Mouse (Mus musculus) hindbrain, embryonic 11.5 days (tissue): Measurements from ENCODE around the gene Abtb2. TPM values are rescaled to one million over a fixed set of nuclear protein-coding genes. Genes with fewer than 3 reads are reported as not detected.

Experiments
- ATAC-seq: fragments of 200-750 bp; cut with Nextera tagmentation; 2 replicates; pipeline ENCODE4 v1.8.0; 2017; ENCODE audit warnings: mild to moderate bottlenecking, moderate TSS enrichment, moderate library complexity; ENCODE audit not compliant: low FRiP score
- DNase-seq: peaks from one replicate; pipeline ENCODE4 v3.0.0-alpha.2; 2015; ENCODE audit warnings: low spot score
- H3K27ac ChIP-seq: fragments of 300-500 bp; sonication (generic); 2 replicates; pipeline ENCODE4 v1.5.1; 2014; ENCODE audit warnings: mild to moderate bottlenecking, low read depth, low read length
- H3K27me3 ChIP-seq: fragments of 300-500 bp; sonication (generic); 2 replicates; pipeline ENCODE4 v1.6.1; 2014; ENCODE audit warnings: mild to moderate bottlenecking, low read length, moderate library complexity, mixed read lengths; ENCODE audit not compliant: control insufficient read depth, insufficient read depth
- H3K36me3 ChIP-seq: fragments of 300-500 bp; sonication (generic); 2 replicates; pipeline ENCODE4 v1.6.1; 2014; ENCODE audit warnings: mild to moderate bottlenecking, low read length, moderate library complexity, mixed read lengths; ENCODE audit not compliant: control insufficient read depth, insufficient read depth
- H3K4me1 ChIP-seq: fragments of 300-500 bp; sonication (generic); replicated peaks from 2 replicates; pipeline ENCODE4 v1.6.1; 2014; ENCODE audit warnings: low read length, mixed read lengths; ENCODE audit not compliant: control insufficient read depth, insufficient read depth
- H3K4me2 ChIP-seq: fragments of 300-500 bp; sonication (generic); replicated peaks from 2 replicates; pipeline ENCODE4 v1.6.1; 2014; ENCODE audit warnings: mild to moderate bottlenecking, low read depth, low read length
- H3K4me3 ChIP-seq: fragments of 300-500 bp; sonication (generic); 2 replicates; pipeline ENCODE4 v1.5.1; 2014; ENCODE audit warnings: low read depth, low read length
- H3K9ac ChIP-seq: fragments of 300-500 bp; sonication (generic); 2 replicates; pipeline ENCODE4 v1.6.1; 2014; ENCODE audit warnings: low read depth, low read length
- H3K9me3 ChIP-seq: fragments of 300-500 bp; sonication (generic); 2 replicates; pipeline ENCODE4 v1.6.1; 2016; ENCODE audit warnings: low read length; ENCODE audit not compliant: control insufficient read depth
- WGBS: fragments of 180-500 bp; shearing (Covaris S2); extraction: QIAGEN DNeasy Blood & Tissue Kit; methylation state at CpG from one replicate; pipeline ENCODE4 v1.1.7; 2014; 5-methylcytosine and 5-hydroxymethylcytosine counted together
- polyA plus RNA-seq: library from polyadenylated mRNA; unstranded; fragments of >200 nt; fragmentation: Nextera tagmentation; extraction: Ambion mirVana; gene quantifications from 2 replicates; pipeline ENCODE4 v1.2.1, GENCODE M21; 2014

Gene Abtb2
- polyA plus RNA-seq, 1 experiment from 2014 or later, result 14.6 TPM

DNA sequence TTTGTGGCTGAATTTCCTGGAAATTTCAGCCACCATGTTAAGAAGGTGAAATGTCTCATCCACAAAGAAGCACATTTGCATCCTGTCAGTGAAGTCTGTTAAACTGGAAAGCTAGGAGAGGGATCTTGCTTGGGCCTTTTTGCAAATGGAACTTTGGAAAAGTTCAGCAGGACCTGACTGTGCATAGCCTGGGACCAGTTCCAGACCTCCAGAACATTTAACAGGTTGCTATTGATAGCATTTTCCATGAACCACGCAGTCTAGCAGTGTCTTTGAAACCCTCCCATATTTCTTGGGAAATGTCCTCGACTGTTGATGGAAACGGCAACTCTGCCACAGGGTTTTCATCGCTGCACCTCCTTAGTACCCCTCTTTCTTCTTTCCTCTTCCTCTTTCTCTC, 23.3 kb downstream of the Abtb2 start:
- H3K9ac ChIP-seq, result no peak overlapping the region
- ATAC-seq (no peak), DNase-seq (no peak)
- H3K27ac ChIP-seq, result no peak overlapping the region
- H3K4me2 ChIP-seq, result no peak overlapping the region
- H3K36me3 ChIP-seq, result no peaks in the 10 kb centered on the region
- no peaks in the 10 kb centered on the region for H3K4me1 ChIP-seq
- no peaks in the 10 kb centered on the region for H3K9me3 ChIP-seq
- WGBS, result 92% methylated on average over 4 of the region's 4 CpGs
- H3K27me3 ChIP-seq, result no peaks in the 10 kb centered on the region
- no peak overlapping the region for H3K4me3 ChIP-seq

DNA sequence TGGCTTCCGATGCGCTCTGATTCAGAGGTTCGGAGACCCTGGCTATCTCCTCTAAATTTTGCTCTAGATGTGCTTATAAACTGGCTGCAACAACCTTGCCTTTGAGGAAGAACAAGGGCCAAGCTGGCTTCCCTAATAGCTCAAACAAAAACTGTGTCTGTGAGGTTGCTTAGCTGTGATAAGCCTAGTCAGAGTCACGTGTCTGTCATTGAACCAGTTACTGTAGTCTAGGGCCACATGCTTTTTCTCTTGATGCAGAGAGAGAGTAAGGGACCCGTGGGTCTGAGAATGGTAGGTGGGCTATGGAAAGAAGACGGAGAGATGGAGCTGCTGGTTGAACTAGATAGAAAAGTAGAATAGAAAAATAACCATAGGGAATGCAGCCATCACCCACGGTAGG, 24.5 kb downstream of the Abtb2 start:
- Histone ChIP-seq H3K4me1 (no peaks in the 10 kb centered on the region), H3K4me3 (no peak overlapping the region), H3K9ac (no peak overlapping the region), H3K4me2 (no peak overlapping the region), H3K36me3 (no peaks in the 10 kb centered on the region), H3K27ac (no peak overlapping the region), H3K9me3 (no peaks in the 10 kb centered on the region), H3K27me3 (no peaks in the 10 kb centered on the region)
- 94% methylated on average over 7 of the region's 7 CpGs for WGBS
- DNase-seq (no peak), ATAC-seq (no peak)

- H3K4me2 ChIP-seq, result no peak overlapping the region
- H3K27me3 ChIP-seq, result no peaks in the 10 kb centered on the region
- no peak overlapping the region for H3K9ac ChIP-seq
- peak overlapping the region; percentile 27; the same call in 1 of the 2 replicates for H3K27ac ChIP-seq
- H3K36me3 ChIP-seq, result no peaks in the 10 kb centered on the region
- ATAC-seq, result peak; percentile 33; the same call in 1 of the 2 replicates
- 65% methylated on average over 9 of the region's 9 CpGs for WGBS
- no peaks in the 10 kb centered on the region for H3K9me3 ChIP-seq
- no peak for DNase-seq
- H3K4me3 ChIP-seq, result no peak overlapping the region
- no peaks in the 10 kb centered on the region; the same call in 1 of the 2 replicates for H3K4me1 ChIP-seq
Observed at GRCm38 (mm10) chr2:103591742-103592590, 25.9 kb downstream of the Abtb2 start.

DNA sequence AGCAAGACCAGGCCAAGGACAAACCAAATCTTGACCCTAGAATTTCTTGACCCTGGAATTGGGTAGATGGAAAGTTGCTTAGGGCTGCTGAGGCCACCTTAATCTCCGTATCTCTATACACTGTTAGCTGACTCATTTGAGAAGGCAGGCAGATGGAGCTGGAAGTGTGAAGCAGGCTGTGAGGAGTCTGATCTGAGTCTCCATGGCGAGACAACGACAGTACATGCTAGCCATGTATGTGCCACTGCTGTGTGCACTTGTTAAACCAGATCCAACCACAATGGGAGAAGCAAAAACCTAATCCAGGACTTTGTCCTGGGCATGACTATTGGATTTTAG, 26.4 kb downstream of the Abtb2 start:
- no peak overlapping the region for H3K9ac ChIP-seq
- H3K4me2 ChIP-seq, result no peak overlapping the region
- WGBS, result 90% methylated on average over 3 of the region's 3 CpGs
- no peak for ATAC-seq
- H3K9me3 ChIP-seq, result no peaks in the 10 kb centered on the region
- no peak overlapping the region for H3K4me3 ChIP-seq
- no peak for DNase-seq
- no peaks in the 10 kb centered on the region for H3K27me3 ChIP-seq
- H3K4me1 ChIP-seq, result no peaks in the 10 kb centered on the region; the same call in 1 of the 2 replicates
- H3K36me3 ChIP-seq, result no peaks in the 10 kb centered on the region
- peak overlapping the region; percentile 27; the same call in 1 of the 2 replicates for H3K27ac ChIP-seq

- no peak overlapping the region for H3K9ac ChIP-seq
- ATAC-seq (no peak), DNase-seq (no peak)
- no peaks in the 10 kb centered on the region for H3K27me3 ChIP-seq
- no peaks in the 10 kb centered on the region for H3K9me3 ChIP-seq
- no peaks in the 10 kb centered on the region for H3K36me3 ChIP-seq
- H3K4me2 ChIP-seq, result no peak overlapping the region
- H3K27ac ChIP-seq, result no peak overlapping the region
- H3K4me1 ChIP-seq, result no peaks in the 10 kb centered on the region; the same call in 1 of the 2 replicates
- 79% methylated on average over 6 of the region's 6 CpGs for WGBS
- no peak overlapping the region for H3K4me3 ChIP-seq
Observed at GRCm38 (mm10) chr2:103594592-103595011, 28.5 kb downstream of the Abtb2 start.

DNA sequence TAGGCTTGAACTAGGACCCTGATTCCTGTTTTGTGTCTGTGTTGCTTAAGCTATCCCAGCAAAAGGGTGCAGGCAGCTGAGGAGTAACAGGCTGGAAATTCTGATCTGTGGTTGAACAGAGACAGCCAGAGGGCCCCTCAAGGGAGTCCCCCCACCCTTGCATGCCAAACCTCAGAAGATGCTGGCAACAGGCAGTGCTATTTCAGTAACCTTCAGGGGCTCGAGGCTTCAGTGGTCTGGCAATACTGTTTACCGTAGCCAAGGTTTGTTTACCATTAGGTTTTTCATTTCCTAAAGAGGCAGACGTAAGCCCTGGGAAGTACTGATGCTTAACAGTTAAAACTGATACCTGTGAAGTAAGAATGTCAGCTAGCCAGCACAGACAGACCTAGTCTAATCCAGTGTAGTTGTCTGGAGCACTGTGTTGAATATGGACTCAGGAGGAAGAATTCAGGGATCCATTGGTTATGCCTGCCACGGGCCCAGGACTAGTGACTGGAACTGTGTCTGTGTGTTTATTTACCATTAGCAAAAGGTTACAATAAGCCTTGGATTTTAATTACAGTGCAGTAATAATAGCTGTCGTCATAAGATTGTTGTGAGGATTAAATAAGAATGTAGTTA, 29.0 kb downstream of the Abtb2 start:
- Histone ChIP-seq H3K4me1 (peaks cover 2% of the 10 kb centered on the region), H3K9ac (no peak overlapping the region), H3K27ac (no peak overlapping the region), H3K9me3 (no peaks in the 10 kb centered on the region), H3K27me3 (no peaks in the 10 kb centered on the region), H3K4me2 (no peak overlapping the region), H3K36me3 (no peaks in the 10 kb centered on the region), H3K4me3 (no peak overlapping the region)
- DNase-seq (no peak), ATAC-seq (no peak)
- 72% methylated on average over 5 of the region's 5 CpGs for WGBS

DNA sequence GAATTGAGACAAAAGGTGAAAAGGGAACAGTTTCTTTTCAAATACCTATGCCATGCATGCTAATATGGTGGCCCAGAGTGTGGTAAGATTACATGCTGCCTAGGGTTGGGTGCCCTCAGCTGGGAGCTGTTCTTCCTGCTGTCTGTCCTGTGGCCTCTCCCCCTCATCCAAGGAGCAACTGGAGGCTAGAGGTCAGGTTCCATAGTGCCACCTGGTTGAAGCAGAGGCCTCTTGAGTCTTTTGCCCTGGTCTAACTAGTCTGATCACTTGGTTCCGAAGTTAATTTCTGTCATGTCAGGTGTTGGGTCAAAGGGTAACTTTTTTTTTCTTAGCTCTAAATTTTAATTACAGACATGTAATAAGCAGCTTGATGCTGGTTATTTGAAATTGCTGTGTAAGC, 33.2 kb downstream of the Abtb2 start:
- no peak for ATAC-seq

DNA sequence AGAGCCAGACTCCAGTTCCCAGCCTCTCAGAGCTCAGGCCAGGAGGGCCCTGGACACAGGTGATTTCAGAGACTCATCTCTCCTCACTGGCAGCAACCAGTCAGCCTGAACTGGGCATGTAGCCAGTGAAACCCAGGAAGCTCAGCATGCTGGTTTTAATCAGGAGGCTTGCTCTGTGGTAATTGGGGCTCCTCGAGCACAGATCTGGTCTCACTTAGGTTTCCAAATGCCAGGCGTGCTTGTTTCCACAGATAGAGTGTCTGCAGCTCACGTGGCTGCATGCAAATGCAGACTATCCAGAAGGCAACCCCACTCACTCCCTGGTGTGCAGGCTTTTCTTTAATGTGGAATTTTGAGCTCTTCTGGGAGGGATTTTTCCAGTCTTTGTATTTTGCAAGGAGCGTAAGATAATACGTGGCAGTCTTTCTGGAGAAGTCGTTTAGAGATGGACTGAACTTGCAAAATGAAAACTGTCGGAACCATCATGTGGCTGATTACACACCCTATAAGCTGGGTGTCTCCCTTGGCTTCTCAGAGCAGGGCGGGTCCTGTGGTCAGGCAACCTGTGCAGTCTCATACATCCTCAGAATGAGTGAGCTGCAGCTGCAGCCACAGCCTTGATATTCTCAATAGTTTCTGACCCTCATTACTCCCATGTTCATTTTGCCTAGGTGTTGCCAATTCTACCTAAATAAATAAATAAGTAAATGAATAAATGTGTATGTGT, 34.2 kb downstream of the Abtb2 start:
- H3K27ac ChIP-seq, result no peak overlapping the region
- H3K9me3 ChIP-seq, result no peaks in the 10 kb centered on the region
- no peak overlapping the region for H3K4me3 ChIP-seq
- no peak for ATAC-seq
- H3K4me1 ChIP-seq, result peaks cover 4% of the 10 kb centered on the region
- H3K9ac ChIP-seq, result no peak overlapping the region
- H3K4me2 ChIP-seq, result no peak overlapping the region
- no peaks in the 10 kb centered on the region for H3K36me3 ChIP-seq
- 58% methylated on average over 8 of the region's 8 CpGs for WGBS
- H3K27me3 ChIP-seq, result no peaks in the 10 kb centered on the region
- no peak for DNase-seq

More for the DNA sequence above, 33.2 kb downstream of the Abtb2 start:
- Histone ChIP-seq H3K4me3 (no peak overlapping the region), H3K9ac (no peak overlapping the region), H3K27ac (no peak overlapping the region), H3K9me3 (no peaks in the 10 kb centered on the region), H3K27me3 (no peaks in the 10 kb centered on the region), H3K4me1 (peaks cover 4% of the 10 kb centered on the region), H3K4me2 (no peak overlapping the region), H3K36me3 (no peaks in the 10 kb centered on the region)
- DNase-seq, result no peak
- WGBS, result 88% methylated on average over 1 of the region's 1 CpGs
